Mouse (Mus musculus) CD4-positive, CD25-positive, alpha-beta regulatory T cell, adult 4 months (primary cell): ENCODE results near the gene 4930412O13Rik. TPM values are rescaled to one million over a fixed set of nuclear protein-coding genes. Genes with fewer than 3 reads are reported as not detected.
A peak's percentile ranks its signal among the peaks of the same experiment; 100 is the strongest.

Experiments
- ATAC-seq: one replicate; pipeline ENCODE4 v1.8.0; 2017
- polyA plus RNA-seq, 2 experiments: library from polyadenylated mRNA; unstranded; fragments of 100-300 nt; shearing (Covaris generic); gene quantifications; one replicate each; pipeline ENCODE4 v1.2.1; 2017

Gene 4930412O13Rik
- 1 to 10 TPM in 1 of 2 experiments, under 1 TPM in 1; 0.66 to 1.9 TPM for polyA plus RNA-seq

DNA sequence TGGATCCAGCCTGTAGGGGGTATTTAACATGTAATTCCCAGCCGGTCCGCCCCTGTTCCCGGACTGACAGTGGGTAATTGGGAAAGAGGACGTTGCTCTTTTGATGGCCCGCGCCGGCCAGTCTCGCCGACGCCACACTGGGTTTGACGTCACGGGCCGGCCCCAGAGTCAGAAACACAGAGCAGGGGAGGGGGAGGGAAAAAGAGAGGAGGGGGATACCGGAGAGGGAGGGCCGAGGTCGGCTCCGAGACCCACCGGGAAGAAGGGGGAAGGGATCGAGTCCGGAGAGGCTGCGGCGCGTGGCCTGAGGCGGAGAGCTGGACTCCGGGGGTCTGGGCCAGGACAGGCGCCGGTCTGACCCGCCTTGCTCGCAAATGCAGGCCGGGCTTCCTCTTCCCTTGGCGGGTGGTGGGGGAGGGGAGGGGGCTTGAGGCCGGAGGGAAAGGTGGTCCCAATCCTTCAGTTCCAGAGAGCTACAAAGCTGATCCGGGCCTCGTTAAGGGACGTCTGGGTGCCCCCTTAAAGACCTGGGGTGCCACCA lies at the start of gene 4930412O13Rik:
TSS of gene 4930412O13Rik (plus strand) at position 202 of the 541 bp plus-strand sequence.
- no peak for ATAC-seq

- no peak for ATAC-seq
These were observed 47.3 kb upstream of the 4930412O13Rik start for GRCm38 (mm10) chr2:9833712-9834111.

GRCm38 (mm10) chr2:9835195-9835594 lies 45.9 kb upstream of the 4930412O13Rik start:
- no peak for ATAC-seq

- no peak for ATAC-seq
These were observed 28.0 kb upstream of the 4930412O13Rik start for GRCm38 (mm10) chr2:9852851-9853576.

DNA sequence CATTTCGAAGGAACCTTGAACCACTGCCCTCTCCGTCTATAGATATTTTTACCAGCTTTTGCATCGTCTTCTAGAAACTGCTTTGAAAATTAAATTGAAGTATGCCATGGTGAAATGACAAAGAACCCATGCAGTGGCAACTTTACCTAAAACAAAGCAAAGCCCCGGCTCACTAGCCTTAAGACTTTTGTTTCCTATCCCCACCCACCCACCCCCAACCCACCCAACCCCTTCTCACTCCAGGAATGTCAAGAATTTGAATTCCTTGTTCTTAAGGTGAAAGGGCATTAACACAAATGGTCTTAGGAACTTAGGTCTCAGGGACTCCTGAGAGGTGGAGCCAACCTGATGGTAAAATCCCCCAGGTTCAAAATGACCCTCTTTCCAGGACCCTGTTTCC lies 25.2 kb upstream of the 4930412O13Rik start:
- ATAC-seq: no peak

GRCm38 (mm10) chr2:9860698-9861097 lies 20.4 kb upstream of the 4930412O13Rik start:
- no peak for ATAC-seq

DNA sequence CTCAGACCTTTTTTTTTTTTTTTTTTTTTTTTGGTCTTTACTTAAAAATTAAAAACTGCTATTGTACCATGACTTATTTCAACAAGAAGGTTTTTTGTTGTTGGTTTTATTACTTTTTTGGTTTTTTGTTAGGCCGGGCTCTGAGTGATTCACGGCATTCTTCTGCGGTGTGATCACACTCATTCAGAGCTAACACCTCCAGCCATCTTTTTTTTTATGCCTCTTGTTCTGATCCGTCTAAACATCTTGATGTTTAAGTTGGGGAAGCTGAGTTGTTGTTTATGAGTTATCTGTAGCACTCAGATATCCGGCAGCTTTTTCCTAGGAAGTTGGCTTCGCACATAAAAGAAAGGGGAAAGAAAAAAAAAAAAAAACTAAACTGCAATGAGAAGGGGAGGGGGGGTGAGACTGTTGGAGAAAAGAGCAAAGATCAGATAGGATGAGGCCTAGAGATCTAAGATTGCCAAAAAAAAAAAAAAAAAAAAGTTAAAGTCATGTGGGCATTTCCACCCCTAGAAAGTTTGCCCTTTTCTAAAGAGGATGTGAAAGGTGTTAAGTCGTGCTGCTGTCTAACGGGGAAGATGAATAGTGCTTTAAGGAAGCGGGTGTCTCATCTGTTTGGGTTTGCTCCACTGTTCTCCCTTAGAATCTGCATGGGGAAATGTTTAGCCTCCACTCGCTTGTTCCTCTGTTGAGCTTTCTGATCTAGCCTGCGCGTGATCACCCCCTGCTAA lies 13.8 kb upstream of the 4930412O13Rik start:
- ATAC-seq: peak; percentile 63

DNA sequence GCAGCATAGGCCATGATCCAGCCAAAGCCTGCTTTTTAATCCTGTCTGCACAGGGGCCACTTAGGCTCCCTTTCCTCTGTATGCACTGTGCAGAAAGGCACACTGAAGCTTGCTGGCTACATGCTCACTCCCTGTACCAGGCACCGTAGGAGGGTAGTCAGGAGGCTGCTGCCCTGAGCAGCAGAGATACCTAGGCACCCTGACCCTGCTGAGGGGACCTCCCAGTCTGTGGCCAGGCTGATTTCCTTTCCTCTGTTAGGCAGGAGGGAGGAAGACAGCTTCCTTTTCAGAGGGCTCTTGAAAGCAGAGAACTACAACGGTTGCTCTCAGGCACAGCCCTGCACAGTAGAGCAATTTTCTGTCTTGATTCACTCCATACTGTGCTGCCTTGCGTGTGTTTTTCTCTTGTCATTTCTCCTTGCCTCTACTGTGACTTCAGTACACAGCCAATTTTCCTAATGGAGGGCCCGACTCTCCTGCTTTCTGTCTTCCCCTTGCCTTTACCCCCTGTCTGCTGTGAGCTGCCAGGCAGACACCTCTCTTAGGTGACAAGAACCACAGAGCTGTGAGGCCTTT lies 9.8 kb upstream of the 4930412O13Rik start:
- peak; percentile 22 for ATAC-seq

DNA sequence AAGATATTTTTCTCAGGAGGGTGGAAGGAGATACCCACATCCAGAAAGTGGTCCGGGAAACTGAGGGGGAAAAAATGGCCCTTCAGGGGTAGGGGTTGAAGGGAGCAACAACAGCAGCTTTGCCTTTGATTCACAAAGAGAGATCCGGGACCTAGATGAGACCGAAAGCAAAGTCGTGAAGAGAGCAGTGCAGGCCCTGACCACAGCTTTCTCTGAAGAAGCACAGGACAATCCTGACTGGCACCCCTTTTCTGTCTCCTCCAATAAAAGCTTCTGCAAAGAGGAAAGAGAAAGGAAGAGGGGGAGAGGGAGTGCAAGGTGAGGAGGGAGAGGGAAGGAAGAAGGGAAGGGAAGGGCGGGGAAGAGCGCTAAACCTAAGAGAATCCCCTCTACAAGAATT lies 9.3 kb upstream of the 4930412O13Rik start:
- no peak for ATAC-seq

GRCm38 (mm10) chr2:9872682-9873081 lies 8.4 kb upstream of the 4930412O13Rik start:
- peak; percentile 26 for ATAC-seq

DNA sequence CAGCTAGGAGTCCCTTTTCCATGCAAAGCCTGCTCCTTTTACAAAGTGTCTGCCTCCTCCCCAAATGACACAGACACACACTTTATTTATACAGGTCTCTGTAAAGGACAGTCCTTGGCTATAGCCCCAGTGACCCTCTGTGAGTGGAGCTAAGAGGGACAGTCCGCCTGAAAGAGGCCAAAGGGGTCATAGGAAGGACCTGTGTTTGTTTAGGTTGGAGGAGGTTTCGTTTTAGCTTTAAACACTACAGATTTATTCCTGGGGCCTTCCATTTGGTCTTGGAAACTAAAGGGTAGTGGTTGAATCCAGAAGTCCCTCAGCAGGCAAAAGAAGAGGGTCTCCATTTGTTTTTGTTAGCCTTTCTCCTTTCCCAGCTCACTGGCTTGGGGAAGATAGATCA lies 7.3 kb upstream of the 4930412O13Rik start:
- no peak for ATAC-seq

DNA sequence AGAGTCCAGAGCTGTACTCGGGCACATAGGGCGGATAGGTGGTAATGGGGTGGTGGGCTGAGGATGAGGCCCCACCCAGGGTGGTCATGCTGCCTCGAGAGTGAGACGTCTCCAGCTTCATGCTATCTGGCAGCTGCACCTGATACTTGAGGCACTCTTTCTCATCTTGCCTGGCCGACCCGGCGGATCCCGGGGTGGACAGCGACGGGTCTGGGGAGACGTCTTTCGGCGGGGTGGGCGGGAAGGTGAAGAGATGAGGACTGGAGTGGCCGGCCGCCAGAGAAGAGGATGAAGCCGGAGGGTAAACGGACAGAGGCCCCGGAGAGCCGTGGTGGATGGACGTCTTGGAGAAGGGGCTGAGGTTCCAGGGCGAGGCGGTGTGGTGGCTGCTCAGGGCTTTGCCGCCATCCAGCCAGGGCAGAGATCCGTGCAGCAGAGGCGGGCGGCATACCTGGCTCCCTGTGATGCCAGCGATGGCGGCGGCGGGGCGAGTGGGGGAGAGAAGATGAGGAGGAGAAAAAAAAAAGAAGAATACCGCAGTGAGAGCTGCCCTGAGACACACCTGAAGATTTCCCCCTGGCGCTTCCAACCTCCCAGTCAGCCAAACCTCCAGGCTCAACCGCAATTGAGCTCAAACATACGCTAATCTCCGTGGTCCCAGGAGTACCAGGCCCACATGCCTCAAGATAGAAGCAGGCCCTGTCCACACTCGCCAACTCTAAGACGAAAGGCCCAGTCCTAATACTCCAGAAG lies 6.4 kb upstream of the 4930412O13Rik start:
- no peak for ATAC-seq

- no peak for ATAC-seq
These were observed 5.8 kb upstream of the 4930412O13Rik start for GRCm38 (mm10) chr2:9875220-9875619.

GRCm38 (mm10) chr2:9875676-9876357 lies 5.2 kb upstream of the 4930412O13Rik start:
- peak; percentile 42 for ATAC-seq

- no peak for ATAC-seq
These were observed 4.3 kb upstream of the 4930412O13Rik start for GRCm38 (mm10) chr2:9876621-9877325.

- ATAC-seq: no peak
These were observed 3.7 kb upstream of the 4930412O13Rik start for GRCm38 (mm10) chr2:9877326-9877690.

DNA sequence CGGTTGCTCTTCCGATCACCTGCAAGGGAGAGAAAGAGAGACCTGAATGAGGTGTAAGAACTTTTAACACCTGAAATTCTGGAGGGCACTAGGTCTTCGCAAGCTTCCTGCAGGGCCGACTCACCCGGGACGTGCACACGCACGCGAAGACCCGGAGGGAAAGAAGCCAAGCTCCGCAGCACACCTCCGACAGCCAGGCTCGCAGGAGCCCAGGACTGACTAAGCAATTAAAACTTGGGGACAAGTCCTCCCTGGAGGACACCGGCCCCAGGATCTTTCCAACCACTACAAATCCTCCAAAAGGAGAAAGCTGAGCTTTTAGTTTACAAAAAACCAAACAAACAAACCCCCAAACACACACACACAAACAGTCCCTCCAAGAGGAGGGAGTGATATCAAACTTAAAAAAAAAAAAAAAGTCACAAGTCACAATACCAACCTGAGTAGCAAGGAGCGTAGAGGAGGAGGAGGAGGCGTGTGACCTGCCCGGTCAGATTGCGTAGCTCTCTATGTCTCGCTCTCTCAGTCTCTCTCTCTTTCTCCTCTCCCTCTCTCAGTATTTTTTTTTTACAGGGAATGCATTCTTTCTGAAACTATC lies 3.0 kb upstream of the 4930412O13Rik start:
- peak; percentile 9 for ATAC-seq

- peak; percentile 36 for ATAC-seq
These were observed 2.4 kb upstream of the 4930412O13Rik start for GRCm38 (mm10) chr2:9878564-9879081.

DNA sequence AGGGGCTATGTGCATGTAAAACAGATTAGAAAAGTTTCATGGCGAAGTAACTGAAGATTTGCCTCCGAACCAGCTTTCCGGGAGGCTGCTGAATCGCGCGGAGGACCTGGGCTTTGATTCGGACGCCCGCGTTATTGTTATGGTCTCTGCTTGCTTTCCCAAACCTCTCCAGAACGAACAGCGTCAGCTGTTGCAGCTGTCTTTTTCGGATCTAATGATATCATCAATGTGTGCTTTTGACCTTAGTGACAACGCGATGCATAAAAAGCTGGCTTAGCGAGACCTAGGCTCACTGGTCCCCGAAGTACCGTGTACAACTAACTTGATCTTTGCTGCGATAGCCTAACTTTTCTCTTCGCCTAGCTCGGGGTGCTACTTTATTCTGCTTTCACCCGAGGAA lies 2.0 kb upstream of the 4930412O13Rik start:
- ATAC-seq: peak; percentile 13

- peak; percentile 57 for ATAC-seq
These were observed 1.6 kb upstream of the 4930412O13Rik start for GRCm38 (mm10) chr2:9879493-9879892.

DNA sequence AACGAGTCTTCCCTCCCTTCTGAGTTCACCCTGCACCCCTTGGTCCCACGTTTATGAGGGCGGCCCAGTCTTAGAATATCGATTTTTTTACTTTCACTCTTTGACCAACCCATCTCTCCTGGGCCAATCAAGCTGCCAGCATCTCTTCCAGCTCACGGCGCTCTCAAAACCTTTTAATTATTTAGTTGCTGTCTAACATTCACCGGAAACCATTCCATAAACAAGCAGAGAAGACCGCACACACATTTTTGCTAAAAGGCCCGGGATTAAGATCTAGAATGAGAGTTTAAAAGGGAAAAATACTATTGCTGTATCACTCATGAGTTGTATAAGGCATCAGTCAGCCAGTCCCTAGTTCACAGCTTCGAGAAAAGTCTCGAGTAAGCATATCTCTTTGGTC lies 781 bp upstream of the 4930412O13Rik start:
- no peak for ATAC-seq
